Mouse (Mus musculus): Measurements from ENCODE around the gene Cfap300.

- TF ChIP-seq CTCF (IDR thresholded peaks at IDR 0.05; ENCODE audit: extremely low read depth, insufficient read depth, low read length), result no peak
- TF ChIP-seq POLR2A (IDR thresholded peaks at IDR 0.05; ENCODE audit: extremely low read depth, insufficient read depth, low read length), result no peak
Observed at GRCm38 (mm10) chr9:7980162-7980561, 62.5 kb downstream of the Cfap300 start.

All from cortical plate, adult 2 months (tissue).